In genomic region chr16:95703958-95704357, GRCm38 (mm10) we compare ENCODE assay signal across 8 mouse cellular contexts. TPM values are rescaled to one million over a fixed set of nuclear protein-coding genes. Genes with fewer than 3 reads are reported as not detected.
A peak's percentile ranks its signal among the peaks of the same experiment; 100 is the strongest.
DNase-seq lines count a peak whose midpoint lies in the region; TF ChIP-seq lines count a peak whose summit lies in the region.

No protein-coding gene starts in this region.

- no peak for DNase-seq in thymus, adult 2 months
- DNase-seq in thymus, adult 18-20 months = no peak
- peak; percentile 44 for DNase-seq in forelimb bud, embryonic 11.5 days (ENCODE audit: low read depth, low spot score)
- DNase-seq in kidney, postnatal 36 days = peak; percentile 36 to 43
- no peak for DNase-seq in T-cell, adult 2 months (ENCODE audit: low spot score)
- DNase-seq in gastrocnemius, adult 8-10 months (ENCODE audit: low spot score in 2 of 2) = no peak
- DNase-seq in gastrocnemius, postnatal 14 days = no peak

- peak overlapping the region; percentile 86 for H3K4me2 ChIP-seq in myocyte (ENCODE audit: low read depth)

- H3K27ac ChIP-seq in thymus, adult 2 months (ENCODE audit: control insufficient read depth, insufficient read depth, low read length) = peak overlapping the region; percentile 55

- peak overlapping the region; percentile 76 for H3K4me3 ChIP-seq in thymus, adult 2 months (ENCODE audit: control insufficient read depth, insufficient read depth, low read length)
- H3K4me3 ChIP-seq in myocyte = peak overlapping the region; percentile 88

- H3K27me3 ChIP-seq in thymus, adult 2 months (ENCODE audit: control insufficient read depth, insufficient read depth, low read length) = no peaks in the 10 kb centered on the region
- no peaks in the 10 kb centered on the region for H3K27me3 ChIP-seq in myocyte (ENCODE audit: control insufficient read depth, insufficient read depth, insufficient read length)

- H3K4me1 ChIP-seq in thymus, adult 2 months (replicated peaks; ENCODE audit: control insufficient read depth, insufficient read depth, low read length) = peaks cover 43% of the 10 kb centered on the region

- TF ChIP-seq POLR2A in thymus, adult 2 months (IDR thresholded peaks at IDR 0.05; ENCODE audit: control insufficient read depth, extremely low read depth, insufficient read depth, low read length, poor library complexity) = no peak
- TF ChIP-seq POLR2A in myocyte (IDR thresholded peaks at IDR 0.05; ENCODE audit: insufficient read length, low read depth) = no peak

- H3K79me2 ChIP-seq in myocyte (ENCODE audit: control insufficient read depth, insufficient read depth) = peaks cover 63% of the 10 kb centered on the region

- TF ChIP-seq CTCF in thymus, adult 2 months (IDR thresholded peaks at IDR 0.05; ENCODE audit: borderline replicate concordance, control insufficient read depth, extremely low read depth, insufficient read depth, low read length, poor library complexity) = no peak

- peaks cover 29% of the 10 kb centered on the region for H3K36me3 ChIP-seq in thymus, adult 2 months (ENCODE audit: control insufficient read depth, insufficient read depth, low read length)
- H3K36me3 ChIP-seq in myocyte (ENCODE audit: control insufficient read depth, insufficient read depth) = peaks cover 23% of the 10 kb centered on the region

- intact Hi-C loops in gastrocnemius, postnatal 14 days (cut with DNase I; ENCODE audit: low total_unique reads) = no loop called here

- no peak overlapping the region for H3ac ChIP-seq in myocyte (ENCODE audit: control insufficient read depth, insufficient read length)

- WGBS in thymus, adult 2 months = 63% methylated on average over 8 of the region's 8 CpGs

TF ChIP-seq in myocyte, 11 proteins besides CTCF, POLR2A, EP300 and RAD21:
- TF ChIP-seq TCF12 (IDR thresholded peaks at IDR 0.05; ENCODE audit: insufficient read depth, poor library complexity, severe bottlenecking) = no peak
- TF ChIP-seq USF1 (IDR thresholded peaks at IDR 0.05; ENCODE audit: low read depth) = peak; percentile 34
- TF ChIP-seq SRF (IDR thresholded peaks at IDR 0.05; ENCODE audit: control insufficient read depth, insufficient read length, low read depth) = no peak
- TF ChIP-seq MYOG (IDR thresholded peaks at IDR 0.05; ENCODE audit: control insufficient read depth in 1 of 3, insufficient read depth in 1 of 3, insufficient read length in 2 of 3, low read depth in 2 of 3) = no peak
- no peak for TF ChIP-seq MYOD1 (IDR thresholded peaks at IDR 0.05; ENCODE audit: control insufficient read depth in 1 of 3, insufficient read length in 2 of 3, low read depth in 2 of 3)
- TF ChIP-seq POLR2AphosphoS2 (IDR thresholded peaks at IDR 0.05; ENCODE audit: insufficient read length, low read depth) = no peak
- TF ChIP-seq TCF3 (IDR thresholded peaks at IDR 0.05; ENCODE audit: insufficient read length, low read depth) = no peak

RNA-seq across cellular contexts. Expression of gene Ets2, which starts 2.1 kb away (rescaled TPM):
- polyA plus RNA-seq in thymus, adult 2 months (2012; rRNA removed) = 343 and 598 TPM in 2 replicates
- polyA plus RNA-seq in myocyte (2012; fragmentation: generic; extraction: Trizol) = 73.9 TPM
- 10 to 100 TPM; 27.4 to 29.4 (median 27.5) TPM for total RNA-seq in gastrocnemius, adult 8-10 months (2022)
- 10 to 100 TPM; 46.1 to 52.9 TPM for total RNA-seq in gastrocnemius, postnatal 14 days (2021)

Comparison
In these comparisons a context has a peak if more than half of its experiments do, and no peak if none do; other contexts are left out.
1. DNase-seq: peak in forelimb bud, embryonic 11.5 days (single experiment) and kidney, postnatal 36 days (2 of 2); none in thymus, adult 2 months (single experiment), thymus, adult 18-20 months (0 of 2), T-cell, adult 2 months (single experiment), gastrocnemius, adult 8-10 months (0 of 2) and gastrocnemius, postnatal 14 days (single experiment).